Comparison of ENCODE assay signal across 8 mouse cellular contexts in genomic region chr6:43266356-43266755, GRCm38 (mm10). TPM values are rescaled to one million over a fixed set of nuclear protein-coding genes. Genes with fewer than 3 reads are reported as not detected.
DNase-seq lines count a peak whose midpoint lies in the region; ATAC-seq and TF ChIP-seq lines count a peak whose summit lies in the region.

No protein-coding gene starts in this region.

- DNase-seq in spleen, adult 2 months (ENCODE audit: low read depth in 1 of 2, low spot score in 2 of 2): no peak
- DNase-seq in spleen, postnatal 14 days (ENCODE audit: low spot score in 2 of 2): no peak
- DNase-seq in forebrain, embryonic 14.5 days (ENCODE audit: low spot score): peak; percentile 18
- peak; percentile 1 for DNase-seq in hindbrain, postnatal 0 days (ENCODE audit: low spot score)
- DNase-seq in neural tube, embryonic 11.5 days (ENCODE audit: low spot score): peak; percentile 27
- DNase-seq in right cerebral cortex, adult 18-20 months: no peak
- no peak for DNase-seq in layer of hippocampus, adult 9-10 months (ENCODE audit: low spot score)

- 0 out of 2 replicates have a peak, but pooled peaks have one; percentile 29 for ATAC-seq in forebrain, embryonic 14.5 days
- 0 out of 2 replicates have a peak, but pooled peaks have one; percentile 40 for ATAC-seq in hindbrain, postnatal 0 days
- peak; percentile 41; the same call in 1 of the 2 replicates for ATAC-seq in liver, embryonic 12.5 days
- ATAC-seq in neural tube, embryonic 11.5 days (ENCODE audit: insufficient read depth, low FRiP score, low TSS enrichment): peak; percentile 58

- no peaks in the 10 kb centered on the region for H3K36me3 ChIP-seq in spleen, adult 2 months (ENCODE audit: control insufficient read depth, insufficient read depth, low read length)
- no peaks in the 10 kb centered on the region for H3K36me3 ChIP-seq in forebrain, embryonic 14.5 days (ENCODE audit: control insufficient read depth, insufficient read depth, low read length)
- H3K36me3 ChIP-seq in hindbrain, postnatal 0 days (ENCODE audit: insufficient read depth, low read length): no peaks in the 10 kb centered on the region
- H3K36me3 ChIP-seq in liver, embryonic 12.5 days: no peaks in the 10 kb centered on the region
- H3K36me3 ChIP-seq in neural tube, embryonic 11.5 days (ENCODE audit: control insufficient read depth, insufficient read depth, low read length): no peaks in the 10 kb centered on the region

- no peaks in the 10 kb centered on the region; the same call in none of the 2 replicates for H3K4me1 ChIP-seq in spleen, adult 2 months (ENCODE audit: control insufficient read depth, insufficient read depth, insufficient read length)
- H3K4me1 ChIP-seq in forebrain, embryonic 14.5 days (ENCODE audit: control insufficient read depth, insufficient read depth, low read length): no peaks in the 10 kb centered on the region
- H3K4me1 ChIP-seq in hindbrain, postnatal 0 days (ENCODE audit: insufficient read depth, low read length): no peaks in the 10 kb centered on the region
- 0 out of 2 replicates have a peak, but pooled peaks cover 9% of the 10 kb centered on the region for H3K4me1 ChIP-seq in liver, embryonic 12.5 days
- no peaks in the 10 kb centered on the region for H3K4me1 ChIP-seq in neural tube, embryonic 11.5 days (ENCODE audit: control insufficient read depth, insufficient read depth, low read length)

- H3K9me3 ChIP-seq in forebrain, embryonic 14.5 days (replicated peaks; ENCODE audit: control insufficient read depth, low read length): no peaks in the 10 kb centered on the region
- H3K9me3 ChIP-seq in hindbrain, postnatal 0 days (ENCODE audit: low read length): no peaks in the 10 kb centered on the region
- no peaks in the 10 kb centered on the region for H3K9me3 ChIP-seq in liver, embryonic 12.5 days (replicated peaks)
- H3K9me3 ChIP-seq in neural tube, embryonic 11.5 days (ENCODE audit: control insufficient read depth, low read length): no peaks in the 10 kb centered on the region

- WGBS in spleen, adult 2 months: 4% methylated on average over 8 of the region's 8 CpGs
- WGBS in forebrain, embryonic 14.5 days: 15% methylated on average over 8 of the region's 8 CpGs
- 20% methylated on average over 8 of the region's 8 CpGs for WGBS in hindbrain, postnatal 0 days
- 2% methylated on average over 8 of the region's 8 CpGs for WGBS in liver, embryonic 12.5 days (ENCODE audit: insufficient replicate concordance)
- WGBS in neural tube, embryonic 11.5 days: 5% methylated on average over 8 of the region's 8 CpGs

- TF ChIP-seq POLR2A in spleen, adult 2 months (IDR thresholded peaks at IDR 0.05; ENCODE audit: low read depth, low read length): no peak

- peak overlapping the region; percentile 80 for H3K4me2 ChIP-seq in forebrain, embryonic 14.5 days (ENCODE audit: low read length)
- H3K4me2 ChIP-seq in hindbrain, postnatal 0 days (ENCODE audit: low read depth, low read length): peak overlapping the region; percentile 82
- H3K4me2 ChIP-seq in liver, embryonic 12.5 days: peak overlapping the region; percentile 72
- peak overlapping the region; percentile 84 for H3K4me2 ChIP-seq in neural tube, embryonic 11.5 days (ENCODE audit: low read depth)

- H3K9ac ChIP-seq in forebrain, embryonic 14.5 days (ENCODE audit: low read length): peak overlapping the region; percentile 61; the same call in 1 of the 2 replicates
- 0 out of 2 replicates have a peak overlapping the region, but pooled peaks have one; percentile 53 for H3K9ac ChIP-seq in hindbrain, postnatal 0 days (replicated peaks; ENCODE audit: low read length)
- peak overlapping the region; percentile 53; the same call in 1 of the 2 replicates for H3K9ac ChIP-seq in liver, embryonic 12.5 days
- H3K9ac ChIP-seq in neural tube, embryonic 11.5 days (ENCODE audit: low read length): peak overlapping the region; percentile 51; the same call in 1 of the 2 replicates

- H3K27me3 ChIP-seq in spleen, adult 2 months (ENCODE audit: control insufficient read depth, insufficient read depth, low read length): peaks cover 7% of the 10 kb centered on the region; the same call in 1 of the 2 replicates
- peaks cover 4% of the 10 kb centered on the region; the same call in 1 of the 2 replicates for H3K27me3 ChIP-seq in forebrain, embryonic 14.5 days (replicated peaks; ENCODE audit: control insufficient read depth, insufficient read depth, low read length)
- H3K27me3 ChIP-seq in hindbrain, postnatal 0 days (ENCODE audit: insufficient read depth, low read length): peaks cover 9% of the 10 kb centered on the region; the same call in 1 of the 2 replicates
- H3K27me3 ChIP-seq in liver, embryonic 12.5 days (replicated peaks): peaks cover 29% of the 10 kb centered on the region
- H3K27me3 ChIP-seq in neural tube, embryonic 11.5 days (ENCODE audit: control insufficient read depth, insufficient read depth, low read length): peaks cover 13% of the 10 kb centered on the region

- no peak for TF ChIP-seq CTCF in spleen, adult 2 months (IDR thresholded peaks at IDR 0.05; ENCODE audit: extremely low read depth, insufficient read depth, insufficient read length, insufficient replicate concordance)
- peak; percentile 19; the same call in 1 of the 2 replicates for TF ChIP-seq CTCF in hindbrain, postnatal 0 days (IDR thresholded peaks at IDR 0.05; ENCODE audit: low read depth)

- H3K27ac ChIP-seq in spleen, adult 2 months (ENCODE audit: insufficient read depth, low read length): no peak overlapping the region
- H3K27ac ChIP-seq in forebrain, embryonic 14.5 days (ENCODE audit: low read depth, low read length): no peak overlapping the region
- peak overlapping the region; percentile 17; the same call in 1 of the 2 replicates for H3K27ac ChIP-seq in hindbrain, postnatal 0 days
- no peak overlapping the region for H3K27ac ChIP-seq in liver, embryonic 12.5 days
- no peak overlapping the region for H3K27ac ChIP-seq in neural tube, embryonic 11.5 days (ENCODE audit: low read depth, low read length)

- H3K4me3 ChIP-seq in spleen, adult 2 months (ENCODE audit: extremely low read depth, insufficient read depth, insufficient read length): peak overlapping the region; percentile 57; the same call in 1 of the 2 replicates
- peak overlapping the region; percentile 46 for H3K4me3 ChIP-seq in forebrain, embryonic 14.5 days (ENCODE audit: low read depth, low read length)
- peak overlapping the region; percentile 47 for H3K4me3 ChIP-seq in hindbrain, postnatal 0 days (ENCODE audit: low read length)
- H3K4me3 ChIP-seq in liver, embryonic 12.5 days: peak overlapping the region; percentile 58
- peak overlapping the region; percentile 53 for H3K4me3 ChIP-seq in neural tube, embryonic 11.5 days (ENCODE audit: low read depth, low read length)

RNA-seq across cellular contexts. Expression of gene Arhgef5, which starts 1.0 kb away (rescaled TPM):
- polyA plus RNA-seq in spleen, adult 2 months (2012; rRNA removed): 2.4 and 3.0 TPM in 2 replicates
- polyA plus RNA-seq in forebrain, embryonic 14.5 days (2014; fragmentation: Nextera tagmentation; extraction: Ambion mirVana): 1.2 and 1.4 TPM in 2 replicates
- 4.9 and 6.2 TPM in 2 replicates for total RNA-seq in hindbrain, postnatal 0 days (2014; rRNA removed)
- polyA plus RNA-seq in hindbrain, postnatal 0 days (2015; fragmentation: Nextera tagmentation; extraction: Ambion mirVana): 1.4 and 1.8 TPM in 2 replicates
- polyA plus RNA-seq in liver, embryonic 12.5 days (2016; fragmentation: Nextera tagmentation; extraction: Ambion mirVana): 2.3 and 2.5 TPM in 2 replicates
- 2.6 and 3.0 TPM in 2 replicates for polyA plus RNA-seq in neural tube, embryonic 11.5 days (2014; fragmentation: Nextera tagmentation; extraction: Ambion mirVana)

RNA-seq across cellular contexts. Expression of gene Olfr47, which starts 35.0 kb away (rescaled TPM):
- not detected in 2 replicates for polyA plus RNA-seq in spleen, adult 2 months (2012; rRNA removed)
- polyA plus RNA-seq in forebrain, embryonic 14.5 days (2014; fragmentation: Nextera tagmentation; extraction: Ambion mirVana): not detected in 2 replicates
- total RNA-seq in hindbrain, postnatal 0 days (2014; rRNA removed): not detected in 2 replicates
- not detected in 2 replicates for polyA plus RNA-seq in hindbrain, postnatal 0 days (2015; fragmentation: Nextera tagmentation; extraction: Ambion mirVana)
- polyA plus RNA-seq in liver, embryonic 12.5 days (2016; fragmentation: Nextera tagmentation; extraction: Ambion mirVana): not detected in 2 replicates
- not detected in 2 replicates for polyA plus RNA-seq in neural tube, embryonic 11.5 days (2014; fragmentation: Nextera tagmentation; extraction: Ambion mirVana)

RNA-seq across cellular contexts. Expression of gene Nobox, which starts 43.0 kb away (rescaled TPM):
- polyA plus RNA-seq in spleen, adult 2 months (2012; rRNA removed): 0.13 TPM in 1 of 2 replicates, not detected in the other
- polyA plus RNA-seq in forebrain, embryonic 14.5 days (2014; fragmentation: Nextera tagmentation; extraction: Ambion mirVana): not detected in 2 replicates
- not detected in 2 replicates for total RNA-seq in hindbrain, postnatal 0 days (2014; rRNA removed)
- polyA plus RNA-seq in hindbrain, postnatal 0 days (2015; fragmentation: Nextera tagmentation; extraction: Ambion mirVana): not detected in 2 replicates
- polyA plus RNA-seq in liver, embryonic 12.5 days (2016; fragmentation: Nextera tagmentation; extraction: Ambion mirVana): 0.17 TPM in 1 of 2 replicates, not detected in the other
- polyA plus RNA-seq in neural tube, embryonic 11.5 days (2014; fragmentation: Nextera tagmentation; extraction: Ambion mirVana): not detected in 2 replicates

RNA-seq across cellular contexts. Expression of gene Olfr434, which starts 53.5 kb away (rescaled TPM):
- not detected in 2 replicates for polyA plus RNA-seq in spleen, adult 2 months (2012; rRNA removed)
- polyA plus RNA-seq in forebrain, embryonic 14.5 days (2014; fragmentation: Nextera tagmentation; extraction: Ambion mirVana): not detected in 2 replicates
- not detected in 2 replicates for total RNA-seq in hindbrain, postnatal 0 days (2014; rRNA removed)
- polyA plus RNA-seq in hindbrain, postnatal 0 days (2015; fragmentation: Nextera tagmentation; extraction: Ambion mirVana): not detected in 2 replicates
- polyA plus RNA-seq in liver, embryonic 12.5 days (2016; fragmentation: Nextera tagmentation; extraction: Ambion mirVana): not detected in 2 replicates
- not detected in 2 replicates for polyA plus RNA-seq in neural tube, embryonic 11.5 days (2014; fragmentation: Nextera tagmentation; extraction: Ambion mirVana)

Comparison
In these comparisons a context has a peak if more than half of its experiments do, and no peak if none do; other contexts are left out.
1. DNase-seq: peak in forebrain, embryonic 14.5 days (single experiment), hindbrain, postnatal 0 days (single experiment) and neural tube, embryonic 11.5 days (single experiment); none in spleen, adult 2 months (0 of 2), spleen, postnatal 14 days (0 of 2), right cerebral cortex, adult 18-20 months (single experiment) and layer of hippocampus, adult 9-10 months (single experiment).
2. Peak in every context shown above with its lines, with median percentiles within 50 percentile points of each other: H3K4me3 ChIP-seq, ATAC-seq, H3K4me2 ChIP-seq and H3K9ac ChIP-seq.